Mouse (Mus musculus): Measurements from ENCODE around the gene Col9a1.

DNA sequence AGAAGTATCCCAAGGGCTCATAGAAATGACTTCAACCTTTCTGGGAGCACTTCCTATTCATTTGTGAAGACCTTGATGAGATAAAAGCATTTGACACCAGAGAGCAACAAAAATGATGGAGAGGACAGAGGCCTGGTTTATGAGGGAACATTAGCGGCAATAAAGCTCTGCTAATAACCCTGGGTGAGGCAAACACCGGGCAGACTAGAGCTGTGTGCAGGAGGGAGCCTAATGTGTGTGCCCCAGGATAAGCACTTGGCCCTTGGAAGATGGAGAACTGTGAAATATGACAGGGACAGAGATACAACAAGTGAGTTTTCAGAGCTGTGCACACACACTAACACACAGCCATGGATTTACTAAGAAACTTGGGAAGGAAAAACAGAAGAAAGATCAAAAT is 115.1 kb downstream of the Col9a1 start:
- TF ChIP-seq POLR2A (IDR thresholded peaks at IDR 0.05; ENCODE audit: low read depth, low read length) = no peak
- no peak for TF ChIP-seq CTCF (IDR thresholded peaks at IDR 0.05; ENCODE audit: extremely low read depth, insufficient read depth, insufficient read length, insufficient replicate concordance)

Measured in spleen, adult 2 months (tissue).